Mouse (Mus musculus) neutrophil, adult 5-6 weeks (primary cell): ENCODE data around the gene Ifna12. TPM values are rescaled to one million over a fixed set of nuclear protein-coding genes. Genes with fewer than 3 reads are reported as not detected.
"Not testable (repeated sequence)": the region's sequence is repeated elsewhere in the genome, so short reads cannot be mapped to it uniquely, and the experiment has no call there.

Experiments used
- ATAC-seq: fragments of 151-379, 151-347 bp; 2 replicates; pipeline ENCODE4 v1.8.0; 2017; ENCODE audit warnings: mild to moderate bottlenecking, moderate TSS enrichment; ENCODE audit not compliant: insufficient number of reproducible peaks, poor library complexity, low FRiP score, severe bottlenecking; ENCODE audit errors: extremely low read depth
- total RNA-seq: library from RNA; stranded (forward); fragments of 200-1000 nt; gene quantifications from 2 replicates; pipeline ENCODE4 v1.2.3, GENCODE M21; 2017

The Ifna12 gene
- total RNA-seq, result not detected in 2 replicates

GRCm38 (mm10) chr4:88603276-88603675, at the start of gene Ifna12:
Gene Ifna12 (minus strand): TSS chr4:88603376.
- no peak for ATAC-seq

- no peak for ATAC-seq
These were observed 41.2 kb upstream of the Ifna12 start, which contains the start of gene Ifna13 for GRCm38 (mm10) chr4:88644359-88644758. Gene Ifna13 (minus strand): TSS chr4:88644459.

- ATAC-seq, result no peak
These were observed 39.4 kb upstream of the Ifna12 start for GRCm38 (mm10) chr4:88642526-88642925.

GRCm38 (mm10) chr4:88641077-88641831, 38.1 kb upstream of the Ifna12 start:
- ATAC-seq, result peak; percentile 100

GRCm38 (mm10) chr4:88640704-88641076, 37.5 kb upstream of the Ifna12 start:
- ATAC-seq, result no peak

GRCm38 (mm10) chr4:88634311-88634710, 31.1 kb upstream of the Ifna12 start, which contains the start of gene C87499:
Gene C87499 (minus strand): TSS chr4:88634411.
- ATAC-seq, result no peak

- ATAC-seq, result no peak
These were observed 10.9 kb downstream of the Ifna12 start, which contains the start of gene Ifna9 for GRCm38 (mm10) chr4:88592285-88592684. Gene Ifna9 (minus strand): TSS chr4:88592385.

- ATAC-seq, result no peak
These were observed 31.5 kb downstream of the Ifna12 start, which contains the start of gene Ifna14 for GRCm38 (mm10) chr4:88571698-88572097. Gene Ifna14 (minus strand): TSS chr4:88571798.

- ATAC-seq, result no peak
These were observed 41.4 kb downstream of the Ifna12 start for GRCm38 (mm10) chr4:88561791-88562190.

- ATAC-seq, result not testable (repeated sequence)
These were observed 45.0 kb downstream of the Ifna12 start, which contains the start of gene Ifna15 for GRCm38 (mm10) chr4:88558145-88558544. Gene Ifna15 (minus strand): TSS chr4:88558245.

Other genes starting within 250 kb of the Ifna12 start
- gene Hacd4, start 164.4 kb downstream of the Ifna12 start, total RNA-seq, result 68.3 and 71.2 TPM in 2 replicates
- not detected in 2 replicates for gene Ifnb1, start 80.6 kb downstream of the Ifna12 start, total RNA-seq
- gene Ifna15, start 45.1 kb downstream of the Ifna12 start, total RNA-seq, result not detected in 2 replicates
- not detected in 2 replicates for gene Ifna14, start 31.6 kb downstream of the Ifna12 start, total RNA-seq
- not detected in 2 replicates for gene Ifna9, start 11.0 kb downstream of the Ifna12 start, total RNA-seq
- gene C87499, start 31.0 kb upstream of the Ifna12 start, total RNA-seq, result not detected in 2 replicates
- not detected in 2 replicates for gene Ifna13, start 41.1 kb upstream of the Ifna12 start, total RNA-seq
- not detected in 2 replicates for gene Ifna16, start 73.5 kb upstream of the Ifna12 start, total RNA-seq
- not detected in 2 replicates for gene Ifna2, start 80.5 kb upstream of the Ifna12 start, total RNA-seq
- not detected in 2 replicates for gene Ifnab, start 88.0 kb upstream of the Ifna12 start, total RNA-seq
- gene Gm26566, start 118.4 kb upstream of the Ifna12 start, total RNA-seq, result 0.93 TPM in 1 of 2 replicates, not detected in the other
- gene Klhl9, start 119.1 kb upstream of the Ifna12 start, total RNA-seq, result 45.5 and 48.4 TPM in 2 replicates
- gene Gm13271, start 151.5 kb upstream of the Ifna12 start, total RNA-seq, result not detected in 2 replicates
- gene Gm13283, start 156.7 kb upstream of the Ifna12 start, total RNA-seq, result 0.35 TPM in 1 of 2 replicates, not detected in the other
- gene Gm13290, start 170.5 kb upstream of the Ifna12 start, total RNA-seq, result not detected in 2 replicates
- not detected in 2 replicates for gene Gm13289, start 173.5 kb upstream of the Ifna12 start, total RNA-seq
- not detected in 2 replicates for gene Gm13272, start 176.5 kb upstream of the Ifna12 start, total RNA-seq
- gene Ifnz, start 178.8 kb upstream of the Ifna12 start, total RNA-seq, result not detected in 2 replicates
- not detected in 2 replicates for gene Gm13276, start 182.3 kb upstream of the Ifna12 start, total RNA-seq
- not detected in 2 replicates for gene Gm13277, start 185.3 kb upstream of the Ifna12 start, total RNA-seq
- not detected in 2 replicates for gene Gm13278, start 188.2 kb upstream of the Ifna12 start, total RNA-seq
- gene Gm13275, start 191.1 kb upstream of the Ifna12 start, total RNA-seq, result not detected in 2 replicates
- not detected in 2 replicates for gene Gm13279, start 194.0 kb upstream of the Ifna12 start, total RNA-seq
- not detected in 2 replicates for gene Gm13285, start 196.3 kb upstream of the Ifna12 start, total RNA-seq
- not detected in 2 replicates for gene Gm13287, start 199.9 kb upstream of the Ifna12 start, total RNA-seq
- not detected in 2 replicates for gene Gm13288, start 202.2 kb upstream of the Ifna12 start, total RNA-seq
- not detected in 2 replicates for gene Ifna7, start 212.9 kb upstream of the Ifna12 start, total RNA-seq
- gene Ifna11, start 216.6 kb upstream of the Ifna12 start, total RNA-seq, result not detected in 2 replicates
- gene Ifna6, start 224.0 kb upstream of the Ifna12 start, total RNA-seq, result not detected in 2 replicates
- not detected in 2 replicates for gene Ifna5, start 232.1 kb upstream of the Ifna12 start, total RNA-seq
- gene Ifna4, start 238.5 kb upstream of the Ifna12 start, total RNA-seq, result not detected in 2 replicates
- not detected in 2 replicates for gene Ifna1, start 246.7 kb upstream of the Ifna12 start, total RNA-seq